Mouse (Mus musculus): ENCODE results near the gene Slc12a9.
A peak's percentile ranks its signal among the peaks of the same experiment; 100 is the strongest.

The Slc12a9 gene

DNA sequence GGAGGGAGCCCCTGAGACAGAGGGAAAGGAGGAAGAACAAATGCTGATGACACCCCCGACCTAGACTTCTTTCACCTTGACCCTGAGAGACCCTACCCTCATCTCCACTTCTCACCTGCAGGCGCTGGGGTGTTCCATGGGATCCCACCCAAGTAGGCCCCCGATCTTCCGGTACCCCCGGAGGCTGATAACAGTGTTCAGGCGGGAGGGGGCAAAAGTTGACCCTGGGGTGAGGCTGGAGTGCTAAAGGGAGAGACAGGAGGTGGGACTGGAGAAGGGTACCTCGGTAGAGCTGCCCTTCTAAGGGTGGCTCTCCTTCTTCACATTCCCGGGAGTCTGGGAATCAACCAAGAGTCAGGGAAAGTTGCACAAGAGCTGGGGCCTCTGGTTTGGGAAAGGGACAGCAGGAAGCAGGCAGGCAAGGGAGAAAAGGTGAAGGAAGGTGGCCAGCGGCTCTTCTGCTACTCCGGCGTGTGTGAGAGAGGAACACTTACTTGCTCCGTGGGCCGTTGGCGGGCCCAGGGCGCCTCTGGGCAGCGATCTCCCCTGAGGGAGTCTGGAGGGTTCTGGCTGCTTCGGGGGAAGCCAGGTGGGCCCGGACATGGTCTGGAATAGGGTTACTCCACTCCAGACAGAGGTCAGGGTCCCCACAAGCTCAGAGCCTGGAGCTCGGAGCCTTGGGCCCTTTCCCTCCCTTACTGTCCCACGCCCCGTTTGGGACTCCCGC lies 19.8 kb downstream of the Slc12a9 start:
- DNase-seq (ENCODE audit: inconsistent ontology term) = no peak

DNA sequence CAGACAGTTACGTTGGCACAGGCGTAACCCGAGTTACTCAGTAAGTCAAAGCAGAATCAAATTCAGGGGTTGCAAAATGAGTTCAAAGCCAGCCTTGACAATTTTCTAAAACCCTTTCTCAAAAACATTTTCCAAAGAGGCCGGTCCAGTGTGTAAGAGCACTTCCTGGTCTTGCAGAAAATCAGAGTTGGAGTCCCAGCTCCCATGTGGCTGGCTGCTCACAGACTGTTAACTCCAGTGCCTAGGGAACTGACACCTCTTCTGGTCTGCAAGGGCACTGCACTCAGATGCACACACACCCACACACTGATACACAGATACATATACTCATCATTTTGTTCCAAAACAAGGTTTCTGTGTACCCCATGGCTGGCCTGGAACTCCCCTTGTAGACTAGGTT lies 25.0 kb downstream of the Slc12a9 start:
- DNase-seq (ENCODE audit: inconsistent ontology term) = no peak

DNA sequence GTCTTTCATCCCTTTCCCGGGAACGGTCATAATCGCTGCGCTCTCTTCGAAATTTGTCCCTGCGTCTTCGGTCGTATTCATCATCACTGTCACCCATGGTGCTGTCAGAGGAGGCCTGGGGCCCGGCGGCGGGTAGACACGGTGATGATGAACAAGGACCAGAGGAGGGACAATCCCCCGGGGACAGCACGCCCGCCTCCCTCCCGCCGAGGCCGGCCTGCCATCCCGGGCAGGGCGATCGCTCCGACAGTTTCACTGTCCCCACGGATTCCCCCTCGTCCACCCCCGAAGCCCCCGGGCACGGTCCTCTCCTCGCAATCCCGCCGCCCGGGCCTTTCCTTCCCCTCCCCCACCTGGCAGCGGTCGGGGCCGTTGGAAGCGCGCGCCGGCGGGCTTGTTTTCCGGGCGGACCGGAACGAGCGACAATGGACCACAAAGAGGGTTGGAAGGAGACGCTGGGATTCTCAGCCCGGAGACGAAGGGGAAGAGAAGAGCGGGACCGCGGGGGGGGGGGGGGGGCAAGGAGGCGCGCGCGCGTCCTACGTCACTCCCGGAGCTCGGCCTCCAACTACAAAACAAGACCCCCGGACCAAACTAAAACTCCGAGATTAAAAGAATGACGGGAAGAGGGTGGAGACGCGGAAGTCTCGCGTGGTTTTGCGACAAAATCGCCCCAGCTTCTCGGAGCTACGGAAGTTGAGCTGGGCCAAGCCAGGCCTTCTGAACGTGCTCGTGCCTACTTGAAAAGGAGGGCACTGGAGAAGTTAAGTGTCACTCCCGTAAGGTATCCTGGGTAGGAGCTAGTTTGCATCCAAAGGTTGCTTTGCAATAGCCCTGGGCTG lies 26.1 kb downstream of the Slc12a9 start, which contains the start of gene Srrt:
Gene Srrt, minus strand, starts transcription at position 604 of the 842 bp plus-strand sequence.
- peak; percentile 97 for DNase-seq (ENCODE audit: inconsistent ontology term)

DNA sequence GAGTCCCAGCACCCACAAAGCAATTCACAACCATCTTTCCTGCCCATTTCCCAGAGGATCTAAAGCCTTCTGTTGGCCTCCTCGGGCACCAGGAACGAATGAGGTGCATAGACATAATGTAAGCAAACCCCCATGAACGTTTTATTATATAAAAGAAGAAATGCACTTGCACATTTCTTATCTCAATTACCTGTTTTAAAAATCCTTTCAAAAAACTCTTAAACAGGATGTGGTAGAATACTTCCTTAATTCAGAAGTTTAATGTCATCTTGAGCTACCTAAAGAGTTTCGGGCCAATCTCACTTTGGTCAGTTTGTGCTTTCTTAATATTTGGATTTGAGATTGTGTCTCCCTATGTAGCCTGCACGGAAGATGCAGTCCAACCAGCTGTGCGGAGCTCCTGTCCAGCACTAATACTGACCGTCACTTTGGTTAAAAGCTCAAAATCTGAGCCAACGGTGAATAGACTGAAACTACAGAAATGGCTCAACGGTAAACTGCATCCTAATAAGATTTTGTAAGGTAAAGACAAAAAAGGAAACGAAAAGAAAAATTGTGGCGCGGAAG lies 26.9 kb downstream of the Slc12a9 start:
- no peak for DNase-seq (ENCODE audit: inconsistent ontology term)

DNA sequence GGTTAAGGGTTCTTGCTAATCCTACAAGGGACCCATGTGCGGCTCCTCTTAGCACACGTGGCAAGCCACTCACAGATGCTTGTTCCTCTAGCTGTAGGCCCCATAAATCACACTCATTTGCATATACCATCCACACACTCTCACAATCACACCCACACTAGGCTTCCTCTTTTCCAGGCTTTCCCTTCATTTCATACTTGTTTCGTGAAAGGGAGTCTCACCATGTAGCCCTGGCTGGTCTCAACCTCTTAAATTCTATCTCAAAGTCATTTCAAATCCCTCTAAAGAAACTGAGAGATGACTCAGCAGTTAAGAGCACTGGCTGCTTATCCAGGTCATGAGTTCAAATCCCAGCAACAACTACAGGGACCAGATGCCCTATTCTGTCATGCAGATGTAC lies 27.6 kb downstream of the Slc12a9 start:
- DNase-seq (ENCODE audit: inconsistent ontology term) = no peak

DNA sequence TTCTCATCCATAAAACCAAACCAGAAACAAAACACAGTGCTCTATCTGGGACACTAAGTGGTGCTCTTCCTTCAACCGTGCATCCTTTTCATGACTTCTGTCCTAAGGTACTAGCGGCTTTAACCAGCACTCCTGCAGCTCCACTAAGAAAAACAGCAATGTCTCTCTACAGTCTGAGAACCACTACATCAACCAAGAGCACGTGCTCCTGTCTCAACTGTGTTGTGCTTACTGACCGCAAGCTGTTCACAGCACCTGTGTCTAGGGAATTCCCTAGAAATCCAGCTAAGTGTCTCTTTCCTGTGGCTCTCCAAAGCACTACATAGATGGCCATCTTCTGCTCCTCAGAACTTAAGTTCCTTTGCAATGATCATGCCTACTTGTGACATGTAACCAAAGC lies 28.6 kb downstream of the Slc12a9 start:
- no peak for DNase-seq (ENCODE audit: inconsistent ontology term)

DNA sequence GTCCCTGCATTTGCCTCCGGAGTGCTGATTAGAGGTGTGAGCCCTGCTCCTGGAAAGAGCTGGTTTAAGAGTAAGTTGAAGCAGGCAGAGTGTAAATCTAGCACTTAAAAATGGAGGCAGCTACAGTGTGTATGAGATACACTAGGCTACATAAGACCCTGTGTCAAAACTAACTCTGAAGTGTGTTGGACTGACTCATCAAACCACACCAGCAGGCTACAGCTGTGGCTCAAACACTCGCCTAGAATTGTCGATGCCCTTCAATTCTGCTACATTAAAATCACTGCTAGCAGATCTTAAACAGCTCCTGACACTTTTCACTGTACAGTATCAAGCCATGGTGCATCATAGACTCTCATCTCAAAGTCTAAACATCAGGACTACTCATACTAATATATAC lies 29.2 kb downstream of the Slc12a9 start:
- DNase-seq (ENCODE audit: inconsistent ontology term) = no peak

DNA sequence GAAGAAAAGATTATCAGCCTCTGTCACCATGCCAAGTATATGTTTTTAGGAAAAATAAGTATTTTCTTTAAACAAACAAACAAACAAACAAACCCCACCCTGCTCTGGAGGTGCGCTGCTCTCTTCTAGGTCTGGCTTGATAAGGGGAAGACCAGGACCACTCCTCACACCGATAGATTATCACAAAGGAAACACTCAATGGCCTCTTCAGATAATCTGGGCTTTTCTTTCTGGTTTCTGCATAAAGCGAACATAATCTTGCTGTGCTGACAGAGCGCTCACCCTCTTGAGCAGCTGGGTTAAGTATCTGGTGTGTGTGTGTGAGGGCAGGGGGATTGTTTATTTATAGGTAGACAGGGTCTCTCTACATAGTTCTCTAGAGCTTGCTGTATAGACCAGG lies 29.8 kb downstream of the Slc12a9 start:
- DNase-seq (ENCODE audit: inconsistent ontology term) = no peak

DNA sequence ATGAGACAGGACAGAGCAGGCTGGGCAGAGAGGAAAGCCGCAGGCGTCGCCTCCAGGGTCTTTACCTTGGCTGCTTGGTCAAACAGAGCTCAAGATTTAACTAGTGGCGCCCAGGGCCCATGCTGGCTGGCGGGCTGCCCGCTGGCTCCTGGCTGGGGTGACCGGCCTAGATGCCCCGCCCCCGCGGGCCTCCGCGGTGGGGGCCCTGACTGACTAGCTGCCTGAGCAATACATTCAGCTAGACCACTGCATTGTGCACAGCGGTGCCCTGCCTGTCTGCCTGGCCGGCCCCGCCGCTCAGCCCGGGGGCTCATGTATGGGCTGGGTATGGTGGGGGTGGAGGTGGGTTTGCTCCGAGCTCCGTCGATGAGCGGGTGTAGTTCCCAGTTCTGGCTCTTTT lies 32.1 kb downstream of the Slc12a9 start:
- peak; percentile 59 for DNase-seq (ENCODE audit: inconsistent ontology term)

DNA sequence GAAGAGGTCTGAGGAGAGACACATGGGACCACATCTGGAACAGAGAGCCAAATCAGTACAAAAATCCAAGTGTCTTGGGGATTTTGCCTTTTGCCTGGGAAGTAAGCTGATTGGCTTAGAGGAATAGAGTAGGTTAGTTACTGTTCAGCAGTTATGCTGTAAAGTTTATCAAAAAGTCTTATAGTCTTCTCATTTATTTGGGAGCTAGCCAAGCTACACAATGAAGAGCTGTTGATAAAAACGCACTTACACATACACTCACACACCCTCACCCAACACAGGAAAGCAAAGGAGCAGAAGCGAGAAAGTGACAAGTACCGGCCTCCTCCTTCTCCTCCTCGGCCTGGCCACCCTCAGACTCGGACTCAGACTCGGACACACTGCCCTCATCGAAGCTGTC lies 34.2 kb downstream of the Slc12a9 start:
- DNase-seq (ENCODE audit: inconsistent ontology term) = no peak

DNA sequence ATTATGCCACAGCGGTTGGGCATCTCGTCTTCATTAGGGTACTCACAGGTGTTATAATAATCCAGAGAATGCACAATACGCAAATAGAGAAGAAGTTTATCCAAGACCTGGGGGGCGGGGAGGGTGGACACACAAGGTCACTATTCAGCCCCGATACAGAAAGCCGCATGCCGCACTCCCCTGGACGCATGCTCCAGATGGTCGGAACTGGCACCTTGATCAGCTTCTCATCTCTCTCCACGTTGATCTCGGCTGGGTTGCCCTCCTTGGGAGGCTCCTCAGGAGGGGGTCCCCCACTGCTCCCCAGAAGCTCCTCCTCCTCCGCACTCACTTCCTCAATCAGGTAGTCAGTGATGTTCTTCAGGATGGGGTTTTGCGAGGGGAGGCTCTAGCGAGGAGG lies 36.3 kb downstream of the Slc12a9 start:
- no peak for DNase-seq (ENCODE audit: inconsistent ontology term)

DNA sequence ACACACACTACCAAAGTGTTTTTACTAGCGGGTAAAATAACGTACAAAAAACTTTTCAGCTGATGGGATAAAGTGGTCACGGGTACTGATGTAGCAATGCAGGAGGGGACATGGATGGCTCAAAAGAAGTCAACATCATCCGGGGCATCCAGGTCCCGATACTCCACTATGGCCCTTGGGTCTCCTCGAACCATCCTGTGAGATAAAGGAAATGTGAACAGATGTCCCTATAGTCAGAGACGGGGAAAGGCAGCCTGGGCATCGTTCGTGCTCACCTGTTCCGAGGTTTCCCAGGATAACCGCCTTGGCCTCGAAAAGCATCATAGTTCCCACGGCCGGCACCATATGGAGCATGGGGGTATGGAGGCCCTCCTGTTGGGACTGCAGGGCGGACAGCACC lies 37.7 kb downstream of the Slc12a9 start:
- DNase-seq (ENCODE audit: inconsistent ontology term) = no peak

DNA sequence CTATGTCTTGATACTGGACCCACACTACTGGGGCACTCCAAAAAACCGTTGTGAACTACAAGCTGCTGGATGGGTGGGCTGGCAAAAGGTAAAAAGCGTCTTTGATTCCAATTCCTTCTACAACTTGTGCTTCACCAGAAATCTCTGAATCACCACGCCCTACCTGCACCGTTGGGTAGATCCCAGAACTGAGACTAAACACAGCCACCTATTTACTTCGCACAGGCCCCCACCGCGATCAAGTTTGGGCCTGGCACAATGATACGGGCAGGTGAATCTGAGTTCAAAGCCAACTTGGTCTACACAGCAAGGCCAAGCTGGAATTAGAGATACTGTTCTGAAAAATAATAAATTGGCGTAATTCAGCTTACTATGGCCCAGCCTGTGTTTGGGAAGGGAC lies 38.1 kb downstream of the Slc12a9 start:
- DNase-seq (ENCODE audit: inconsistent ontology term) = no peak

DNA sequence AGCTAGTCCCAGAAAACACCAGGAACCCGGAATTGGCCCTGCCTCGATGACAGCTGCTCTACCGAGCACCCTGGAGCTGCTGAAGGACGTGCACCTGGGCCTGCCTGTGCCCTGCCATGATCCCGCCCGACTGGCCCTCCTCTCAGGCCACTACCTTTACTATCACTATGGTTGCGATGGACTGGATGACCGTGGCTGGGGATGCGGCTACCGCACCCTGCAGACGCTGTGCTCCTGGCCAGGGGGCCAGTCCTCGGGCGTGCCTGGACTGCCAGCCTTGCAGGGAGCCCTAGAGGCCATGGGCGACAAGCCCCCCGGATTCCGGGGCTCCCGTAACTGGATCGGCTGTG lies 38.7 kb downstream of the Slc12a9 start:
- DNase-seq (ENCODE audit: inconsistent ontology term) = no peak

DNA sequence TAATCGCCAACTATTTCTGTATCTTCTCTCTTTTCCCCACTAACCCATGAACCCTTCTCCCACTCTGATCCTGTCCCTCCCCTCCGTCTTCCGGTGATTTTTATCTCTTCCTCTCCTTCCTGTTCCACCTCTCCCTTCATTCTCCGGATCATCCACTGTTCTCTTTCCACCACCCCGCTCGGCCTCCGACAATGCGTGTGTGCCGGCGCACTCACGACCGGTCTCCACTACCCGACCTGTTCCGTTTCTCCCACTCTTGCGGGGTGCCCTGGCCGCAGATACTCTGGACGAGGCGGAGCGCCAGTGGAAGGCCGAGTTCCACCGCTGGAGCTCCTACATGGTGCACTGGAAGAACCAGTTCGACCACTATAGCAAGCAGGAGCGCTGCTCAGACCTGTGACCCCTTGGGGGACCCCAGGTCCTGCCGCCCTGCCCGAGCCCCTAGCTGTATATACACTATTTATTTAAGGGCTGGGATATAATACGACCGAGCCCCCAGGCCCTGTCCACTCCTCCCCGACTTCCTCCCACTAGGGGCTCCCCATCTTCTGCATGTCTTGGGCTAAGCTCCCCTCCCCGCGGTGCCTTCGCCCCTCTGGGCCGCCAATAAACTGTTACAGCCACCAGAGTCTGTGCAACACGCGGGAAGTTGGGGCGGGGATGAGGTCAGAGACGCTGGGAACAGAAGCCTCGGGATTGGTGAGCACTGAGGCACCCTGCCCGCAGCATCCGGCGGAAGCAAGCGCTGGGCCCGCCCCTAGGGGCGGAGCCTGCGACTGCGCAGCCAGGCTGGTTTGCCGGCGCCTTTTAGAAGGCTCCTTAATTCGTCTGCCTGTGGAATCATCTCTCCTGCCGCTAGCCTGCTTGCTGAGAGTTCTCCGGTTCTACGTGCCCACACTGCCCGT lies 39.3 kb downstream of the Slc12a9 start, which contains the start of gene Ufsp1:
Gene Ufsp1, plus strand, starts transcription at position 791 of the 905 bp plus-strand sequence.
- peak; percentile 97 for DNase-seq (ENCODE audit: inconsistent ontology term)

DNA sequence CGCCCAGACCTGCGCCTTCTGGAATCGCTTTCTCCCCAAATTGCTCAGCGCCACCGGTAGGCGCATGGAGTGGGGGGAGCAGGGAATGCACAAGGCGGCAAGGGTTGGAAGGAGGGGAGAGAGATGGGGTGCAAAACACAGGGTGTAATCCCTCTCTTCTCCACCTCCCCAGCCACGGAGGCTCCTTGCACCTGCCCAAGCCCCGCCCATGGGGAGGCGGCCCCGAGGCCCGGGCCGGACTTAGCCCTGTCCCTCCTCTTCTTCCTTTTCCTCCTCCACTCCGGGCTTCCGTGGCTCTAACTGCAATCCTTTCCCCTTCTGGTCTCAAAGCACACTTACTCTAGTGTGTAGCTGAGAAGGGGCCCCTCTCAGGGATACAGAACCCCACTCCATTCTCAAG lies 40.1 kb downstream of the Slc12a9 start:
- peak; percentile 83 for DNase-seq (ENCODE audit: inconsistent ontology term)

DNA sequence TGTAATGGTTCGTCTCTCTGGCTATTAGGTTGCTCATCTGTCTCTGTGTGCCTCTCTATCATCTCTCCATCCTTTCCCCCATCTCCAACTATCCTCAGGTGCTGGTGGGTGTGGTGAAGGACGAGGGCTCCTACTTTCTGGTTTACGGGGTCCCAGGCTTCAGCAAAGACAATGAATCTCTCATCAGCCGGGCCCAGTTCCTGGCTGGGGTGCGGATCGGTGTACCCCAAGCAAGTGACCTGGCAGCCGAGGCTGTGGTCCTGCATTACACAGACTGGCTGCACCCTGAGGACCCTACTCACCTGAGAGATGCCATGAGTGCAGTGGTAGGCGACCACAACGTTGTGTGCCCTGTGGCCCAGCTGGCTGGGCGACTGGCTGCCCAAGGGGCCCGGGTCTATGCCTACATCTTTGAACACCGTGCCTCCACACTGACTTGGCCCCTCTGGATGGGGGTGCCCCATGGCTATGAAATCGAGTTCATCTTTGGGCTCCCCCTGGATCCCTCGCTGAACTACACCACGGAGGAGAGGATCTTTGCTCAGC lies 41.9 kb downstream of the Slc12a9 start:
- no peak for DNase-seq (ENCODE audit: inconsistent ontology term)

DNA sequence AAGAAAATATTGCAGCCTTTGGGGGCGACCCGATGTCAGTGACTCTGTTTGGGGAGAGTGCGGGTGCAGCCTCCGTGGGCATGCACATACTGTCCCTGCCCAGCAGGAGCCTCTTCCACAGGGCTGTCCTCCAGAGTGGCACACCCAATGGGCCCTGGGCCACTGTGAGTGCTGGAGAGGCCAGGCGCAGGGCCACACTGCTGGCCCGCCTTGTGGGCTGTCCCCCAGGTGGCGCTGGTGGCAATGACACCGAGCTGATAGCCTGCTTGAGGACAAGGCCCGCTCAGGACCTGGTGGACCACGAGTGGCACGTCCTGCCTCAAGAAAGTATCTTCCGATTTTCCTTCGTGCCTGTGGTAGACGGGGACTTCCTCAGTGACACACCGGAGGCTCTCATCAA lies 42.7 kb downstream of the Slc12a9 start:
- DNase-seq (ENCODE audit: inconsistent ontology term) = peak; percentile 37

DNA sequence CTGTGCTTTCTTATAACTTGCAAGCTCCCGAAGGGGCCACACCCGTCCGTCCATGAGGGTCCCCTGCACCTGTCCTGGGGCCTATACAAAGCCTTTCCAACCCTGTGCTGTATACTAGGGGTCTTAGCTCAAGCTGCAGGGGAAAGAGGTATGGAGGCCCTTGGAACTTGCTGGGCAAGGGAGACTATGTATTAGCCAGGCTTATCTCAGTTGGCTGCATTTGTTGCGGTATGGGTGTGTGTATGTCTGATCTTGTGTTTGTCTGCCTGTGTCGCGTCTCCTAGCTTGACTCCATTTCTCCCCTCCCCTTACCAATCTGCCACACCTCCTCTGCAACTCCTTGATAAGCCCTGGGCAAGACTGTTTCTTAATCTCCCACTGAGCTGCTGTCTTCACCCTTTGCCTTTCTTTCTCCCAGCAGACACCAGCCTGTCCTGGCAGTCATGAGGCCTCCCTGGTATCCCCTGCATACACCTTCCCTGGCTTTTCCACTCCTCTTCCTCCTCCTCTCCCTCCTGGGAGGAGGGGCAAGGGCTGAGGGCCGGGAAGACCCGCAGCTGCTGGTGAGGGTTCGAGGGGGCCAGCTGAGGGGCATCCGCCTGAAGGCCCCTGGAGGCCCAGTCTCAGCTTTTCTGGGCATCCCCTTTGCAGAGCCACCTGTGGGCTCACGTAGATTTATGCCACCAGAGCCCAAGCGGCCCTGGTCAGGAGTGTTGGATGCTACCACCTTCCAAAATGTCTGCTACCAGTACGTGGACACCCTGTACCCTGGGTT lies 43.6 kb downstream of the Slc12a9 start:
- DNase-seq (ENCODE audit: inconsistent ontology term) = no peak

DNA sequence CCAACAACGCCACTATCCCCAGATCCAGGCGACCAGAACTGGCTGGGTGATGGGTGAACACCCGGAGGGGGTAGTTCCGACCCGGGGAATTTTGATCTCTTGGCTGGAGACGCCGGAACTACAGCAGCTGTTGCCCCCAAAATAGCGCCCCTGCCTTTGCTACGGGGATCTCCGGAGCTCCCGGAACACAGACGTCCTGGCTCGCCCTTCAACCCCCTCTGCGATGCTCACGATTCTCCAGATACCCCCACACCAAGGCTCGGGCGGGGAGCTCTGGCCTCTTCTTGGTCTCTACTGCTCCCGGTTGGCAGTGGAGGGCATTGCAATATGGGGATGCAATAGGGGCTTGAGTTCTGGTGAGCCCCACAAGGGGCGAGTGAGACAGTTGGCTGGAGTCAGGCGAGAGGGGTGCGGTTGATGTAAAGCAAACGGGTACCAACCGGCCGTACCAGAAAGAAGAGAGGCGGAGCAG lies 44.4 kb downstream of the Slc12a9 start:
- peak; percentile 29 for DNase-seq (ENCODE audit: inconsistent ontology term)

All from Muller cell, postnatal 12 days (primary cell).